Mouse (Mus musculus): ENCODE measurements around the gene Hap1. TPM values are rescaled to one million over a fixed set of nuclear protein-coding genes. Genes with fewer than 3 reads are reported as not detected.

The Hap1 gene
- polyA plus RNA-seq, 1 experiment, result 11.9 TPM

DNA sequence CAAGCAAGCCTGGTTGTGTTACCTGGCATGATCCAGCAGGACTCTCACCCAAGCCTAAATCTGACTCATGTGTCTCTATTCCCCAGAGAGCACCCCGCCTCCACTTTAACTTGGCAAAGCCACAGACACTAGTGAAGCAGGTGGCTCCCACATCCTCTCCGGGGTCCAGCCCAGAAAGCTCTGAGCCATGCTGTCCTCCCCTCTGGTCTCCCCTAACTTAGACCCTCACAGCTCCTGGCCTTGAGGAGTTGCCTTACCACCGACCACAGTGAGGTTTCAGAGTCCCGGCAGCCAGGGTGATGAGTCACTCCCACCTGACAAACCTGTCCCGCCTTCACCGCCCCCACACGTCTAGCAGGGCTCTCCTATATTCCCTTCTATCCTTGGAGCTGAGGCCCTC, 37.8 kb upstream of the Hap1 start:
- TF ChIP-seq CTCF (IDR thresholded peaks at IDR 0.05; ENCODE audit: control insufficient read depth, insufficient read depth, low read length) (no peak), POLR2A (IDR thresholded peaks at IDR 0.05; ENCODE audit: borderline replicate concordance, control insufficient read depth, low read depth, low read length) (no peak)
- Histone ChIP-seq H3K27ac (ENCODE audit: control insufficient read depth, insufficient read depth, low read depth, low read length, poor library complexity) (no peak overlapping the region), H3K4me1 (ENCODE audit: control insufficient read depth, insufficient read depth, low read length) (peaks cover 2% of the 10 kb centered on the region; the same call in 1 of the 2 replicates), H3K4me3 (replicated peaks; ENCODE audit: control insufficient read depth, low read depth, low read length) (no peak overlapping the region)
- 34% methylated on average over 7 of the region's 7 CpGs for WGBS

DNA sequence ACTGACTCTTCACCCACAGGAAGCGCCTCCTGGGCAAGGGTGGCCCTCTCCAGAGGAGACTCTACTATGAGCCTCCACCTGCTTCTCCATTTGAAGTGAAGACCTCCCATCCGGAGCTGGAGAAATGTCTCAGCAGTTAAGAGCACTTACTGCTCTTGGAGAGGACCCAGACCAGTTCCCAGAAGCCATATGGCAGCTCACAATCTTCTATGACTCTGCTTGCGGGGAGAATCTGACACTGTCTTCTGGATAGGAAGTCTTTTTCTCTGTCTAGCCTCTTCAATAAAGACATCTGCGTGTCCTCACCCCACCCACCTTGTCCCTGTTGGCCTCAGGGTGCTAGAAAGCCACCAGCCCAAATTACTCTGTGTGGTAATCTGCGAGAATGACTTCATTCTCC, 37.0 kb upstream of the Hap1 start:
- H3K4me1 ChIP-seq (ENCODE audit: control insufficient read depth, insufficient read depth, low read length), result peaks cover 2% of the 10 kb centered on the region; the same call in 1 of the 2 replicates
- TF ChIP-seq POLR2A (IDR thresholded peaks at IDR 0.05; ENCODE audit: borderline replicate concordance, control insufficient read depth, low read depth, low read length), result no peak
- TF ChIP-seq CTCF (IDR thresholded peaks at IDR 0.05; ENCODE audit: control insufficient read depth, insufficient read depth, low read length), result no peak

DNA sequence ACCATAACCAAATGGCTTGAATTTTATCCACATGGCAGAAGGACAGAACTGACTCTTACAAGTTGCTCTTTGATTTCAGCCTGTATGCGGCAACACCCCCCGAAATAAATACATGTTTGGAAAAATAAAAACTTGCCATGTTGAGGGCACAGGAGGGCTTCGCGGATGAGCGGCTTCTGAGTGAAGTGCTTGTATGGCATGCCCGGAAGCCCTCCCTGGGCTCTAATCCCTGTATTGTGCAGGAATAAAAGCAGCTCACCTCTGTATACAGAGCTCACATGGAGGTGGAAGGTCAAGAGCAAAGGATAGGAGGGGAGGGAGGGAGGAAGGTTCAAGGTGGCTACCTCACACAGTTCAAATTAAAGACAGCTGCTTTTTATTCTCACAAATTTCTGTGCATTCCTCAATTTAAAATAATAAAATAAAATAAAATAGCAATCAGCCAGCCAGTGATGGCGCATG, 36.0 kb upstream of the Hap1 start:
- 91% methylated on average over 7 of the region's 7 CpGs for WGBS
- no peak overlapping the region for H3K4me3 ChIP-seq (replicated peaks; ENCODE audit: control insufficient read depth, low read depth, low read length)
- H3K4me1 ChIP-seq (ENCODE audit: control insufficient read depth, insufficient read depth, low read length), result peaks cover 2% of the 10 kb centered on the region; the same call in 1 of the 2 replicates
- no peak overlapping the region for H3K27ac ChIP-seq (ENCODE audit: control insufficient read depth, insufficient read depth, low read depth, low read length, poor library complexity)
- TF ChIP-seq POLR2A (IDR thresholded peaks at IDR 0.05; ENCODE audit: borderline replicate concordance, control insufficient read depth, low read depth, low read length) (no peak), CTCF (IDR thresholded peaks at IDR 0.05; ENCODE audit: control insufficient read depth, insufficient read depth, low read length) (no peak)

More for the DNA sequence above, 37.0 kb upstream of the Hap1 start:
- H3K27ac ChIP-seq (ENCODE audit: control insufficient read depth, insufficient read depth, low read depth, low read length, poor library complexity), result no peak overlapping the region
- no peak overlapping the region for H3K4me3 ChIP-seq (replicated peaks; ENCODE audit: control insufficient read depth, low read depth, low read length)
- 71% methylated on average over 5 of the region's 5 CpGs for WGBS

DNA sequence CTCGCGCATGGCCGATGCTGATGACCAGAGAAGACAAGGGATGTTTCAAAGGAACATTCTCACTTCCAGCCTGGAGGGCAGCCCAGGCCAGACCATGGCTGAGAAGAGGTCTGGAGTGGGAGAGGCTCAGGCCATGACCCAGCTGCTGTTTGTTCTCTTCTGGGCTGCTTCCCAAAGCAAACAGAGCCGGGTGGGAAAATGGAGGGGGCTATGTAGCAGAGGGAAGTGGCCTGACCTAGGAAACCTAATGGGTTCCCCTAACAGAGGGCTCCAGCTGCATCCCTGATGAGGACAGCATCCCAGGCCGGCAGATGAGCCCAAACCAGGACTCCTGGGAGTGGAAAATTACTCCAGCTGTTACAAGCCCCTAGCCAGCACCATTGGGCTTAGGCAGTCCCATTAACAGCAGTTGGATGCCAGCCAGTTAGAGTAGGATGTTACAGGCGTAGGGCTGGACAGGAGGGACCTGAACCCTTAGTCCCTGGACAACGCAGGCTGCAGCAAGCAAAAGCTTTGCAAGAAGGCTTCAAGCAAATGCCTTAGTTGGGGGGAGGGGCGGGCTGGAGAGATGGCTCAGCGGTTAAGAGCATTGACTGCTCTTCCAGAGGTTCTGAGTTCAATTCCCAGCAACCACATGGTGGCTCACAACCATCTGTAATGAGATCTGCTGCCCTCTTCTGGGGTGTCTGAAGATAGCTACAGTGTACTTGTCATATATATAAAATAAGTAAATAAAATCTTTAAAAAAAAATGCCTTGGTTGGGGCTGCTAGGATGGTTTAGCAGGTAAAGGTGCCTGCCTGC, 35.4 kb upstream of the Hap1 start:
- no peak for TF ChIP-seq POLR2A (IDR thresholded peaks at IDR 0.05; ENCODE audit: borderline replicate concordance, control insufficient read depth, low read depth, low read length)
- no peak for TF ChIP-seq CTCF (IDR thresholded peaks at IDR 0.05; ENCODE audit: control insufficient read depth, insufficient read depth, low read length)
- H3K4me3 ChIP-seq (replicated peaks; ENCODE audit: control insufficient read depth, low read depth, low read length), result no peak overlapping the region
- WGBS, result 83% methylated on average over 9 of the region's 9 CpGs
- H3K4me1 ChIP-seq (ENCODE audit: control insufficient read depth, insufficient read depth, low read length), result peaks cover 2% of the 10 kb centered on the region; the same call in 1 of the 2 replicates
- no peak overlapping the region for H3K27ac ChIP-seq (ENCODE audit: control insufficient read depth, insufficient read depth, low read depth, low read length, poor library complexity)

DNA sequence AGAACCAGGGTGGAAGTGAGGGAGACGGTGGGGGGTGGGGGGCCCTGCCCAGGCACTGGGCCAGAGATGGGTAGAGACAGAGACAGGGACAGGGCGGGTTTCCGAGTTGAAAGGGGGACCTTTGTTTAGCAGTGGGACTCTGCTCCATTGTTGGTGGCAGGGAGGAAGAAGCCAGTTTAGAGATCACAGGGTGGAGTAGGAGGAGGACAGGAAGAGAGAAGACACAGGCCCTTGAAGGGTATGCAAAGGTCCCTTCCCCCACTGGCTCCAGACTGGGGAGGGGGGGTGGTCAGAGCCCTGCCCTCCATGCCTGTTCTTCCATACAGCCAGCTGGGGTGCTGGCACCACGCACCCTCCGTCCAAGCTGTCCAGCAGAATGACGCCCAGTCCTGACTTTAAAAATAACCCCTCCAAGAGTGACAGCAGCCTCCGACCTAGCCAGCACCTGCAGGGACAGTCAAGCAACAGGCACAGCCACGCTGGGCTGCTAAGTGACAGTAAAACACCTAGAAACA, 34.1 kb upstream of the Hap1 start:
- Histone ChIP-seq H3K27ac (ENCODE audit: control insufficient read depth, insufficient read depth, low read depth, low read length, poor library complexity) (no peak overlapping the region), H3K4me3 (replicated peaks; ENCODE audit: control insufficient read depth, low read depth, low read length) (no peak overlapping the region), H3K4me1 (ENCODE audit: control insufficient read depth, insufficient read depth, low read length) (peaks cover 1% of the 10 kb centered on the region; the same call in 1 of the 2 replicates)
- WGBS, result 83% methylated on average over 8 of the region's 8 CpGs
- no peak for TF ChIP-seq POLR2A (IDR thresholded peaks at IDR 0.05; ENCODE audit: borderline replicate concordance, control insufficient read depth, low read depth, low read length)
- no peak for TF ChIP-seq CTCF (IDR thresholded peaks at IDR 0.05; ENCODE audit: control insufficient read depth, insufficient read depth, low read length)

DNA sequence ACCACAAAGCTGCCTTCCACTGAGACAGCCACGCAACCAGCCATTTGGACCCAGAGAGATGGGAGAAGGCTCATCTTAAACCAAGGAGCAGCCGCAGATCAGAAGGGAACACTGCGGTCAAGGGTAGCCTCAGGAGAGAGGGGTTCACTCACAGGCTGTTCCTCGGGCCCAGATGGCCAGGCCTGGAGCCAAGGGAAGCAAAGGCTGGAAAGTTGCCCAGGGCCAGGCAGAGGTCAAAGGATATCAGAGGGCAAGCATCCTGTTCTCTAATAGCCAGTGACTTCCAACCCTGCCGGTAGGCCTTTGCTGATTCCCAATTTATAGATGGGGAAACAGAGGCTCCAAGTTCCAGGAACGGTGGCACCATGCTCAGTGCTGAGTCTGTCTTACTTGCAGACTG, 32.7 kb upstream of the Hap1 start:
- WGBS, result 80% methylated on average over 6 of the region's 6 CpGs
- Histone ChIP-seq H3K4me1 (ENCODE audit: control insufficient read depth, insufficient read depth, low read length) (no peaks in the 10 kb centered on the region), H3K4me3 (replicated peaks; ENCODE audit: control insufficient read depth, low read depth, low read length) (no peak overlapping the region), H3K27ac (ENCODE audit: control insufficient read depth, insufficient read depth, low read depth, low read length, poor library complexity) (no peak overlapping the region)
- no peak for TF ChIP-seq CTCF (IDR thresholded peaks at IDR 0.05; ENCODE audit: control insufficient read depth, insufficient read depth, low read length)
- no peak for TF ChIP-seq POLR2A (IDR thresholded peaks at IDR 0.05; ENCODE audit: borderline replicate concordance, control insufficient read depth, low read depth, low read length)

DNA sequence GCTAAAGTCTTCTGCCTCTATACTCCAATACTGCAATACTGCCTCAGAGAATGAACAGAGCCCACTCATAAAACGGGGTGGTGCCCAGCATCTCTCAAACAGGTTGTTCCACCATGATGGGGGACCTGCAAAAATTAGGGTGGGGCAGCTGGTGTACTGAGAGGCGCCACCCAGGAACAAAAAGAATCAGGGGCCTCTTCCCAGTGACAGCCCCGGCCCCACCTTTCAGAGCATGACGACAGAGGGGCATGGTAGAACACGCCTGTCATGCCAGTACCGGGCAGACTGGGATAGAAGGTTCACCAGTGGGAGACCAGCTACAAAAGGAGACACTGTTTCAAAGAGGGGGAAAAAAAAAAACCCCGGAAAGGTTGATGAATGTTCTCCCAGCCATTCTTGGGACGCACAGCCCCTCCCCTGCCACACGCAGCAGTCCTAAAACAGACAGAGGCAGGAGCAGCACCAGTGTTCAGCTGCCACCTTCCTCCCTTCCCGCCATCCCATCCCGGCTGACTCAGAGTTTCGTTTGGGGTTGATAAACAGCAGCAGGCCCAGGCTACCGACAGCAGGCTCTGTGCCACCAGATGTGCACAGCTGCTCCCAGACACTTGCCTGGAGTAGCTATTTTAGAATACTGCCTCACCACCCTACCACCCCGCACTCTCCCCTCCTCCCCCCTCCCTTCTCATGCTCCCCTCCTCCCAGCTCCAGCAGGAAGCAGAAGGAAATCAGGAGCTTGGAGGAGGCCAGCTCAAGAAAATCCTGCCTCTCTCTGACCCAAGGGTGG, 31.9 kb upstream of the Hap1 start:
- TF ChIP-seq POLR2A (IDR thresholded peaks at IDR 0.05; ENCODE audit: borderline replicate concordance, control insufficient read depth, low read depth, low read length), result no peak
- no peak for TF ChIP-seq CTCF (IDR thresholded peaks at IDR 0.05; ENCODE audit: control insufficient read depth, insufficient read depth, low read length)
- H3K4me3 ChIP-seq (replicated peaks; ENCODE audit: control insufficient read depth, low read depth, low read length), result no peak overlapping the region
- no peak overlapping the region for H3K27ac ChIP-seq (ENCODE audit: control insufficient read depth, insufficient read depth, low read depth, low read length, poor library complexity)
- H3K4me1 ChIP-seq (ENCODE audit: control insufficient read depth, insufficient read depth, low read length), result no peaks in the 10 kb centered on the region
- 66% methylated on average over 14 of the region's 14 CpGs for WGBS

DNA sequence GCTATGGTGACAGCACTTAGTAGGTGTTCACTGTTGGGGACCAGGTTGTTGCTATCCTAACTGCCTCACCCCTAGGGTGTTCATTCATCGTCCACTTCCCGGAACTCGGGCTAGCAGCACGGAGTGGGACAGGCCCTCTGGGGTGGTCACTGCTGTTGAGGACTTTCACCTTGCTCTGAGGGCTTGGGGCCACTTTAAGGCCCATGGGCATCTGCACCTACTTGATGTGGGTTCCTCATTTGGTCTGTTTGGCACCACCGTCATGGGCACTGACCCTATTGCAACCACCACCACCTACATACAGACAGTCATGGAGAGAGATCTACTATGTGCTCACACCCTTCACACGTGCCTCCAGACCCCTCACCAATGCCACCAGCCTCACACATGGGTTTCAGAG, 31.2 kb upstream of the Hap1 start:
- H3K4me3 ChIP-seq (replicated peaks; ENCODE audit: control insufficient read depth, low read depth, low read length), result no peak overlapping the region
- no peak overlapping the region for H3K27ac ChIP-seq (ENCODE audit: control insufficient read depth, insufficient read depth, low read depth, low read length, poor library complexity)
- H3K4me1 ChIP-seq (ENCODE audit: control insufficient read depth, insufficient read depth, low read length), result no peaks in the 10 kb centered on the region
- WGBS, result 89% methylated on average over 6 of the region's 6 CpGs
- TF ChIP-seq CTCF (IDR thresholded peaks at IDR 0.05; ENCODE audit: control insufficient read depth, insufficient read depth, low read length) (no peak), POLR2A (IDR thresholded peaks at IDR 0.05; ENCODE audit: borderline replicate concordance, control insufficient read depth, low read depth, low read length) (no peak)

Measured in bone marrow, adult 2 months (tissue).